Mouse (Mus musculus) G1E (cell line): ENCODE data around the gene 1190005I06Rik.

ENCODE experiments used
- CTCF ChIP-seq: IDR thresholded peaks from 2 replicates; pipeline ENCODE4 v1.5.1; 2012; ENCODE audit warnings: low read depth, low read length, inconsistent platforms, mixed read lengths
- GATA1 ChIP-seq: IDR thresholded peaks from 2 replicates; pipeline ENCODE4 v1.6.1; 2012; ENCODE audit warnings: borderline replicate concordance, low read length, inconsistent platforms, mixed read lengths
- GATA2 ChIP-seq: IDR thresholded peaks from 2 replicates; pipeline ENCODE4 v1.6.1; 2012; ENCODE audit warnings: low read depth, low read length, inconsistent platforms, borderline replicate concordance
- POLR2AphosphoS5 ChIP-seq: IDR thresholded peaks from 2 replicates; pipeline ENCODE4 v1.6.1; 2012; ENCODE audit warnings: low read depth, low read length, inconsistent platforms; ENCODE audit not compliant: insufficient replicate concordance
- TAL1 ChIP-seq: conservative IDR thresholded peaks from 2 replicates; pipeline ENCODE4 v1.6.1; 2012; ENCODE audit warnings: low read depth, low read length, inconsistent platforms, mixed read lengths

DNA sequence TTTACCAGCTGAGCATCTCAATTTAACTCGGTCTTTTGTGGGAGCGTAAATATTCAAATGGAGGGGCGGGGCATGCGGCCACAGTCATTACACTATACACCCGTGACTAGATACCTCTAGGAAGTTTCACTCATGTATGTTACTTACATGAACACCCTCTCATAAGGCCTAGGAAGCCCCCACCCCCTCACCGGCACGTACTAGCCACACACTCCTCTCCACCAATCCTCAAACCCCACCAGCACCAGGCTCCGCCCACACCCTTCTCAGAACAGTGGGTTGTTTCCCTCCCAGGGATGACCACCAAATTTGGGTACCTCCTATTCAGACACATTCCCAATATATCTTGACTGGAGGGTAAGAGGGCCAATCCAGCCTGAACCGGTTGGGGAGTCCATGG is 40.0 kb downstream of the 1190005I06Rik start:
- TF ChIP-seq CTCF (no peak), GATA1 (no peak), GATA2 (no peak), POLR2AphosphoS5 (no peak), TAL1 (no peak)
